Mouse (Mus musculus) liver, embryonic 11.5 days (tissue): ENCODE measurements around the gene Tmprss9. TPM values are rescaled to one million over a fixed set of nuclear protein-coding genes. Genes with fewer than 3 reads are reported as not detected.
A peak's percentile ranks its signal among the peaks of the same experiment; 100 is the strongest.

Source experiments
- ATAC-seq: fragments of 200-750 bp; cut with Nextera tagmentation; replicated peaks from 2 replicates; pipeline ENCODE4 v1.8.0; 2017; ENCODE audit warnings: moderate number of reproducible peaks, mild to moderate bottlenecking, moderate TSS enrichment, moderate library complexity; ENCODE audit not compliant: low FRiP score
- DNase-seq: peaks from one replicate; pipeline ENCODE4 v3.0.0-alpha.2; 2017; ENCODE audit warnings: low spot score
- H3K27ac ChIP-seq: fragments of 300-500 bp; sonication (generic); 2 replicates; pipeline ENCODE4 v1.5.1; 2014; ENCODE audit warnings: mild to moderate bottlenecking, low read depth, low read length, control low read depth
- H3K27me3 ChIP-seq: fragments of 300-500 bp; sonication (generic); replicated peaks from 2 replicates; pipeline ENCODE4 v1.6.1; 2014; ENCODE audit warnings: low read length, mixed read lengths; ENCODE audit not compliant: control insufficient read depth, insufficient read depth
- H3K36me3 ChIP-seq: fragments of 300-500 bp; sonication (generic); 2 replicates; pipeline ENCODE4 v1.6.1; 2014; ENCODE audit warnings: mild to moderate bottlenecking, low read length, moderate library complexity, mixed read lengths; ENCODE audit not compliant: control insufficient read depth, insufficient read depth
- H3K4me1 ChIP-seq: fragments of 300-500 bp; sonication (generic); replicated peaks from 2 replicates; pipeline ENCODE4 v1.6.1; 2014; ENCODE audit warnings: low read length, mixed read lengths; ENCODE audit not compliant: control insufficient read depth, insufficient read depth
- H3K4me2 ChIP-seq: fragments of 300-500 bp; sonication (generic); 2 replicates; pipeline ENCODE4 v1.6.1; 2014; ENCODE audit warnings: mild to moderate bottlenecking, control low read depth, moderate library complexity
- H3K4me3 ChIP-seq: fragments of 300-500 bp; sonication (generic); 2 replicates; pipeline ENCODE4 v1.5.1; 2014; ENCODE audit warnings: low read depth, low read length, control low read depth
- H3K9ac ChIP-seq: fragments of 300-500 bp; sonication (generic); 2 replicates; pipeline ENCODE4 v1.6.1; 2014; ENCODE audit warnings: low read depth, low read length, control low read depth
- H3K9me3 ChIP-seq: fragments of 300-500 bp; sonication (generic); 2 replicates; pipeline ENCODE4 v1.6.1; 2016; ENCODE audit warnings: low read length, inconsistent platforms, mixed read lengths; ENCODE audit not compliant: control insufficient read depth
- WGBS: fragments of 180-500 bp; shearing (Covaris S2); extraction: QIAGEN DNeasy Blood & Tissue Kit; methylation state at CpG from one replicate; pipeline ENCODE4 v1.1.7; 2014; 5-methylcytosine and 5-hydroxymethylcytosine counted together
- polyA plus RNA-seq: library from polyadenylated mRNA; unstranded; fragments of >200 nt; fragmentation: Nextera tagmentation; extraction: Ambion mirVana; gene quantifications from 2 replicates; pipeline ENCODE4 v1.2.1, GENCODE M21; 2014

The Tmprss9 gene
- polyA plus RNA-seq, 1 experiment from 2014 or later = not detected

DNA sequence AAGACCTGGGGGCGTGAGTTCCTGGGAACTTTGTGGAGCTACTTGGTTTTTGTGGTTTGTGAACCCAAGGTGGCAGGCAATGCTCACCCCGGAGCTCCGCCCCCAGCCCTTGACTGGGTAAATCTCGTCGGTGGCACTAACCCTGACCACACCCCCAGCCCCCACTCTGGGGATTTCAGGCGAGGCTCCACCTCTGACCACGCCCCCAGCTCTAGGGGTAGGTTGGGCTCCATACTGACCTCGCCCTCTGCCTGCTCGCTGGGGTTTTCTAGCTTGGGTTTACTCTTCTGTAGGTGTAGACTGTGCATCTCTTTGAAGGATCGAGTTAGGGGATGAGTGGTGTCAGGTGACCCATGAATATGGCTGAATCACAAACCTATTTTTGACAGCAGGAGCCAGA is 23.1 kb upstream of the Tmprss9 start:
- WGBS = 6% methylated on average over 10 of the region's 10 CpGs
- Histone ChIP-seq H3K36me3 (peaks cover 16% of the 10 kb centered on the region), H3K4me3 (no peak overlapping the region; the same call in 1 of the 2 replicates), H3K4me1 (peaks cover 15% of the 10 kb centered on the region), H3K9ac (no peak overlapping the region), H3K27ac (no peak overlapping the region), H3K27me3 (peaks cover 31% of the 10 kb centered on the region), H3K9me3 (no peaks in the 10 kb centered on the region), H3K4me2 (no peak overlapping the region)
- ATAC-seq (peak; percentile 81), DNase-seq (peak; percentile 76)

DNA sequence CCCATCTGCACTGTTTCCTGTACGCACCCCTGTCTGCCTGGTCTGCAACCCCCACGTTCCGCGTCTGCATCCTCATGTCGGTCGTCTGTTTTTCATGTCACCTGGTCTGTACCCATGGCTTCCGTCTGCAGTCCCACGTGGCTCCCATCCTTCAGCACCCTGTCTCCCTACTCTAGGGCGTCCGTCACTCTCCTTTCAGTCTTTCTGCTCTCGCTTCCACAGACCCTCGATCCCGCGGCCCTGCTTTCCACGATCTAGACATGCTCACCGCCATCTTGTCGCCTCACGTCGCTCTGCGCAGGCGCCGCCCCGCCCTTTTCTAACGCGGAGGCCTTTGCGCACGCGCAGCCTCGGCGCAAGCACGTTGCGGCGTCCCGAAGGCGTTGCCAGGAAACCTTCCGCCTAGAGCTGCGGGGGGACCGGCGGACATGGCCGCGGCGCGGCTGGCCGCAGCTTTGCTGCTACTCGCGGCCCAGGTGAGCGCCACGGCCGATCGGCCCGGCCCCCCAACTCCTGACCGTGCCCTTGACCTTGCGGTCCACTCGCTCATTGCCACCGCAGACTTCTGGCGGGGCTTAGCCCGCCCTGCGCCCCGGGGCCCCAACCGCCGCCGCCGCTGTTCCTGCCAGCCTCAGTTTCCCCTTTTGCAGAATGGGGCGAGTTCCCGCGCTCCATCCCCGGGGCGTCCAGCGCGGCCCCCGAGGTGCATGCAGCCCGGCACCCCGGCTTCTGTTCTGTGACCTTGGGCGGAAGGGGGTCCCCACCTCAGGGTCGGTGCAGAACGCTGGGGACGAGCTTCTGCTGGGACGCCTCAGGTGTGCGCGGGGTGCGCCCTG is 16.5 kb upstream of the Tmprss9 start, which contains the start of the genes Lsm7 and Sppl2b:
Gene Lsm7 (minus strand): TSS at position 297 of the 836 bp plus-strand sequence.
Gene Sppl2b (plus strand): TSS at position 363 of the 836 bp plus-strand sequence.
- under 1% methylated on average over 81 of the region's 81 CpGs for WGBS
- H3K27ac ChIP-seq = peak within 1 kb of the TSS; percentile 96
- H3K36me3 ChIP-seq = peaks cover 16% of the 10 kb centered on the region
- H3K4me3 ChIP-seq = peak within 1 kb of the TSS; percentile 96
- peak within 1 kb of the TSS; percentile 90 for H3K4me2 ChIP-seq
- no peaks in the 10 kb centered on the region for H3K27me3 ChIP-seq
- H3K4me1 ChIP-seq = peaks cover 41% of the 10 kb centered on the region
- DNase-seq (peak; percentile 97), ATAC-seq (peak; percentile 56)
- no peaks in the 10 kb centered on the region for H3K9me3 ChIP-seq
- peak within 1 kb of the TSS; percentile 96 for H3K9ac ChIP-seq

DNA sequence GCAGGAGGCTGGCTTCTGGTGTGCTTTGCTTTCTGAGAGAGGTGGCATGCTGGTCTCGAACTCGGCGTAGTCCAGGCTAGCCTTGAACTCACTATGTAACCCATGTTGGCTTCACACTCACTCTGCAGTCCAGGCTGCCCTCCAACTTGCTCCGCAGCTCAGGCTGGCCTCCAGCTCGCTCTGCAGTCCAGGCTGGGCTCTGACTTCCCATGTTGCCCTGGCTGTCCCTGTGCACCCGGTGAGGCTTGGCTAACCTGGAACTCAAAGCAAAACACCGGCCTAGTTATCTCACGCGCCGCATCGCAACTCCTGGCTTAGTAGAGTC is 15.9 kb upstream of the Tmprss9 start:
- DNase-seq = no peak
- peak overlapping the region; percentile 96 for H3K4me3 ChIP-seq
- peak overlapping the region; percentile 96 for H3K9ac ChIP-seq
- no peaks in the 10 kb centered on the region for H3K27me3 ChIP-seq
- peak overlapping the region; percentile 96 for H3K27ac ChIP-seq
- H3K4me1 ChIP-seq = peaks cover 41% of the 10 kb centered on the region
- H3K4me2 ChIP-seq = peak overlapping the region; percentile 90
- no peaks in the 10 kb centered on the region for H3K9me3 ChIP-seq
- 14% methylated on average over 11 of the region's 11 CpGs for WGBS
- no peak for ATAC-seq
- peaks cover 16% of the 10 kb centered on the region for H3K36me3 ChIP-seq

DNA sequence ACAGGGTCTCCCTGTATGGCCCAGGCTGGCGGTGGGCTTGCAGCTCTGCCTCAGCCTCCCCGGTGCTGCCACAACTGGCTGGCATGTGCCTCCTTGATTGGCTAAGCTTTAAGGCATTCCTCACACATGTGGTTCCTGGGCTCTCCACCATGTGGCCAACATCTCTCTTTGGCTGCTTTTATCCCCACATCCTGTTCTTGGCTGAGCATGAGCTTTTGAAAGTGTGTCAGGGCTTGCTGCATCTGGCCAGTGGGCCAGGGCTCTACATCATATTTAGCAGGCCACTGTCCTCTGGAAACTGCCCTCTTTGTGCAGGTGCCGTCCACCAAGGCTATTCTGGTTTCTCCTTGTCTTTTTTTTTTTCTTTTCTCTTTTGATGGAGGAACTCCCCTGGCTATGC is 15.4 kb upstream of the Tmprss9 start:
- Histone ChIP-seq H3K4me3 (peak overlapping the region; percentile 96), H3K9me3 (no peaks in the 10 kb centered on the region), H3K4me1 (peaks cover 41% of the 10 kb centered on the region), H3K36me3 (peaks cover 16% of the 10 kb centered on the region), H3K27me3 (no peaks in the 10 kb centered on the region), H3K4me2 (peak overlapping the region; percentile 90), H3K9ac (peak overlapping the region; percentile 96), H3K27ac (peak overlapping the region; percentile 96)
- DNase-seq = no peak
- ATAC-seq = no peak
- 59% methylated on average over 3 of the region's 3 CpGs for WGBS

DNA sequence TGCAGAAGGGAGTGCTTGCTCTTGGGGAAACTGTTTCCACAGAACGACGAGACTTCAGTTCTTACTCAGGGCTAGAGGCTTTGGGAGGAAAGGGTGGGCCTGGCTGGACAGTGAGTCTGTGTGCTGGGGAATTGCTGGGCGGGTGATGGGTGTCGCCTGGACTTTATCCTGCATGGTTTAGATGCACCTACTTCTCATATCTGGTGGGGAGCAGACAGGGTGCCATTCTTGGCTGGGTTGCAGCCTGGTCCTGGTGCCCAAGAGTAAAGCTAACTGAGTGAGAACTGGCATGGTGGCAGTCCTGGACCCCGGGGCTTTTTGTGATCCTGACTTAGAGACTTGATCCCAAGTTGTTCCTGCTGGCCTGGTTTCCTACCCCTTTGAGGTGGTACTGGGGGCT is 14.7 kb upstream of the Tmprss9 start:
- Histone ChIP-seq H3K4me1 (peaks cover 46% of the 10 kb centered on the region), H3K4me2 (peak overlapping the region; percentile 90), H3K36me3 (peaks cover 12% of the 10 kb centered on the region), H3K27me3 (no peaks in the 10 kb centered on the region), H3K9ac (peak overlapping the region; percentile 96), H3K4me3 (peak overlapping the region; percentile 96), H3K9me3 (no peaks in the 10 kb centered on the region), H3K27ac (peak overlapping the region; percentile 96)
- 66% methylated on average over 5 of the region's 5 CpGs for WGBS
- 0 out of 2 replicates have a peak, but pooled peaks have one; percentile 18 for ATAC-seq
- DNase-seq = no peak

DNA sequence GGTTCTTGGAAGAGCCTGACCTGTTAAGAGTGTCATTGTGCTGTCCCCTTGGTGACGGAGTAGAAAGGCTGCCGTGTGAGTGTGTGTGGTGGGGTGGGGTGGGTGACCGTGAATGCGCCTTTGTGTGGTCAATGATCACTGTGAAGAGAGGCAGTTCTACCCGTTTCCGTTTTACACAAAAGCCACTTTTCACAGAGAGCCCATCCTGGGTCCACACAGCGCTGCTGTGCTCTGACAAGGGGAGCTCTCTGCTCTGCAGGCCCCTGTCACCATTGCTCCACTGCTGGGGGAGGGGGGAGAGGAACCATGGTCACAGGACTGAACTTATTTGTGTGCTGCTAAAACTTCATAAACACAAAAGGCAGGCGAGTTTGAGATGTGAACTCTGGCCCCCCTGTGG is 14.3 kb upstream of the Tmprss9 start:
- Histone ChIP-seq H3K4me1 (peaks cover 51% of the 10 kb centered on the region), H3K36me3 (peaks cover 9% of the 10 kb centered on the region; the same call in 1 of the 2 replicates), H3K4me3 (peak overlapping the region; percentile 96), H3K4me2 (peak overlapping the region; percentile 90), H3K27ac (peak overlapping the region; percentile 96), H3K9ac (peak overlapping the region; percentile 96), H3K9me3 (no peaks in the 10 kb centered on the region), H3K27me3 (no peaks in the 10 kb centered on the region)
- DNase-seq (no peak), ATAC-seq (no peak)
- 61% methylated on average over 8 of the region's 8 CpGs for WGBS

DNA sequence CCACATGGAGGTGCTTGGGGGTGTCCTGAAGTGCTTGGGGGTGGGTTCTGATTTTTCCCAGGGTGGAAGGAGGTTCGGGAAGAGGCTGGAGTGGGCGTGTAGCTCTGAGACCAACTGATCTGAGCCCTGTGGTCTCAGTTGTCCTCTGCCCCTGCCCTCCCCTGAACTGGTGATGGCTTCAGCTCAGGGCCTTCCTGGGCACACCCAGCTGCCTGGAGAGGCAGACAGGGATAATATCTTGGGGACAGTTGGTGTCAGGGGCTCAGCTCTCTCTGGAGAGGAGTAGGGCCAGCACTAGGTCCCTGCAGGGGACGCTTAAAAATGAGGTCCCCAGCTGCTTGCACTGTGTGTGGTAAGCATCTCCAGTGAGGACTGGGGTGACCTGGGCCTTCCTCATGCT is 13.8 kb upstream of the Tmprss9 start:
- ATAC-seq = peak; percentile 70
- DNase-seq = no peak
- H3K9me3 ChIP-seq = no peaks in the 10 kb centered on the region
- H3K4me3 ChIP-seq = peak overlapping the region; percentile 96
- peak overlapping the region; percentile 96 for H3K27ac ChIP-seq
- WGBS = 39% methylated on average over 3 of the region's 3 CpGs
- peaks cover 56% of the 10 kb centered on the region for H3K4me1 ChIP-seq
- peak overlapping the region; percentile 96 for H3K9ac ChIP-seq
- no peaks in the 10 kb centered on the region for H3K27me3 ChIP-seq
- H3K4me2 ChIP-seq = peak overlapping the region; percentile 90
- peaks cover 12% of the 10 kb centered on the region; the same call in 1 of the 2 replicates for H3K36me3 ChIP-seq

DNA sequence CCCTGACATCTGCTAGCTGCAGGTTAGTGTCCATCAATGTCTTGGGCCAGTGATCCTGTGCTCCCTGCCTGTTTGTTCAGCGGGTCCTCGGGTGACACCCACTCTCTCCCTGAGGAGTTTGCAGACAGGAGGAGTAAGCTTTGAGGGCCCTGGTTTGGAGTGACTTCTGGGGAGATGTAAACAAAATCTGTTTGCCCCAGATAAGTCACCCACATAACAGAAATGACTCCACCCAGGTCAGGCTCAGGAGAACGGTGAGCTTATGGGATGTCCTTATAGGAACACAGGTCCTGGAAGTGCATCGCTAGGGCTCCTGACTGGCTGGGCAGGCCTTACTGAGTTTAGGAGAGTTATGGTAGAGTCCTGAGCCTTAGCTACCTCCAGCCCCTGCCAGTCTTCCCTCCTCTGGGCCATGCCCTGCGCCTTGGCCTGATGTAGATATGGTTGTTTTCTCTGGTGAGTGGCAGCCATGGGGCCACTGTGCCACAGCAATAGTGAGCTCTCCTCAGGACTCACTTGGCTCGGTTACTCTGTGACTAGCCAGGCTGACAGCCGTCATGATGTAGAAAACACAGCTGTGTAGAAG is 13.2 kb upstream of the Tmprss9 start:
- no peaks in the 10 kb centered on the region for H3K27me3 ChIP-seq
- ATAC-seq (peak; percentile 80), DNase-seq (peak; percentile 56)
- H3K27ac ChIP-seq = peak overlapping the region; percentile 96
- no peaks in the 10 kb centered on the region for H3K9me3 ChIP-seq
- peak overlapping the region; percentile 96 for H3K4me3 ChIP-seq
- H3K36me3 ChIP-seq = peaks cover 9% of the 10 kb centered on the region; the same call in 1 of the 2 replicates
- H3K4me2 ChIP-seq = peak overlapping the region; percentile 90
- peak overlapping the region; percentile 96 for H3K9ac ChIP-seq
- WGBS = 50% methylated on average over 7 of the region's 7 CpGs
- H3K4me1 ChIP-seq = peaks cover 60% of the 10 kb centered on the region
